Mouse (Mus musculus) cerebellum, postnatal 25 days (tissue): ENCODE measurements around the gene Olfr980.
"Not testable (repeated sequence)": the region's sequence is repeated elsewhere in the genome, so short reads cannot be mapped to it uniquely, and the experiment has no call there.

Source experiments
- DNase-seq, 2 experiments: peaks; one replicate each; pipeline ENCODE4 v3.0.0; 2021; ENCODE audit warnings: mixed read lengths in 2 of 2

The Olfr980 gene

DNA sequence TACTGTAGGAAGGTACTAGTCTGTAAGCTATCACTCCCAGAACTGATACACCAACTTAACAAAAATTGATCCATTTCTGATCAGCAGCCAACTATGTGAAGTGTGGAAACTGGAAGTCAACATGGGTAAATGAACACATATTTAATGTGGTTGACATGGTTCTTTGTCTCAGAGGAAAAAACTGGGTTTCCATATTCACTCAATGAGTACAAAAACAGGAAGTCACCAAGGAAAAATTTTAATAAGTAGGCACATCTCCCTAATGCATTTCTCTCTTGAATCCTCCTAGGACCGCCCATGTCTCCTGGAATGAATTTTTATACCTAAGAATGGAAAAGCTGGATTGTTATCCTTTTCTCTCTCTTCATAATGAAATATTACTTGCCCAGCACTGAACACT, at the start of gene Olfr980:
Olfr980 (minus strand) TSS at position 101 of the 400 bp plus-strand sequence.
- no peak for DNase-seq

DNA sequence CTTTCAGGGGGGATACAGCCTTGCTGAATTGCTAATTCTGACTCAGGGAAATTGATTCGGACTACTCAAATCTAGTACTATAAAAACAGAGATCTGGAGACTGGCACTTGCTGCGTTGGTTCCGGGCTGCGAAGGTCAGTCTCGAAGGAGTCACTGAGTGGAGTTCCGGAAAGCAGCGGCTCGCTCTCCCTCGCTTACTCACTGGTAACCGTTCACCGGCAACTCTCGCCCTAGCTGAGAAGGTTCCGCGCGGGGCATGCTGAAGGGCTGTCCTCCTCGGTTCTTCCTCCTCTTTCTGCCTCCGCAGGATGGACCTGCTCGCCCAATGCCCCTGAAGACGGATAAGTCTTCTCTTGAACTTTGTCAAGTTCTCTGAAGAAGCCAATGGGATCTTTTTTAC, 40.8 kb upstream of the Olfr980 start:
- no peak for DNase-seq

DNA sequence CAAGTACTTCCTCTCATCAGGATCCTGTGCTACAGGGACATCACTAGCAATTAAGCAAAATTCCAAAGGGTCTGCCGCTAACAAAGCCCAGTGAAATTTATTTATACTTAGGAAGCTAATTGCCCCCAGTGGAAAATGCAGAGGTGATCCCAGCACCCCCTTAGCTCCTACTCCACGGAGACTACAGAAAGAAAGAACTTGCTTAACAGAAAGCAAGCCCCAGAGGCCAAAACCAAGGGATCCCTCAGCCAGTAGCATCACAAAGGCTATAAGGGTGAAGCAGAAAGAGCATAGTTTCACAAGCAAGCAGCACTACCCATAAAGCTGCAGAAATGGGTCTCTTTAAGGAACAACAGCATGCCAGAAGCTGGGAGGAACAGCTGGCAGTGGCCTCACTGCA, 11.8 kb upstream of the Olfr980 start, which contains the start of gene Olfr981:
Olfr981 (plus strand) TSS at position 301 of the 400 bp plus-strand sequence.
- DNase-seq, result no peak

DNA sequence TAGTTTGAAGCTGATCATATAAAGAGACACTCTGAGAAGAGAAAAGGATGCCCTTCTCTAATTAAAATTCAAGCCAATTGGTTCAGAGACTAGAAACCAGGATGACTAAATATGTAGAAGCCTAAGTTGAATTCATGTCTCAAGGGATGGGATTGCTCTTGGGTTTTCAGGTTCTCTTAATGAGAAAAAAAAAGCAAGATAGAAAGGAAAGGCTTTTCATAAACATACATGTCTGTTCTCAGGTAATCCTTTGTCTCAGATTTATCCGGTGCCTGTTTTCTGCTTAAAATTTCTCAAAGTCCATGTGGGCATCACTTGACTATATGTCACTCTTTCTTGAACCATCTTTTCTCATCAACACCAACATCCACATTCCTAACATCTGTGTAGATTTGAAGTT, 6.0 kb downstream of the Olfr980 start, which contains the start of gene Olfr979:
Olfr979 (minus strand) TSS at position 101 of the 400 bp plus-strand sequence.
- no peak for DNase-seq

DNA sequence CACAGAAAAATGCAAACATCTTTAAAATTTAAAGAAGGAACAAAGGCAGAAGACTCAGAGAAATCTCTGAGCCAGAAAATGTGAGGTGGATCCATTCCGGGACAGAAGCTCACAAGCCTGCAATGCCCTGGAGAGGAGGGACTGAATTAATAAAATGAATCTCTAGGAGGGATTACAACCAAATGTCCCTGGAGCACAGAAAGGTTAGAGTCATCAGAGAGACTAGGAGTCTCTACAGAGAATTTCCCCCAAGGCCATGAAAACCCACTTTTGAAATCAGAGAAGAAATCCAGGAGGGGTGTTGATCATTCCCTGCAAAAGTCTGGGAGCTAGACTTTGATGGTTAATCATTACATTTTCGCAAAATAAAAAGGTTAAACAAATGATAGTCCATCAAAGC, 17.6 kb downstream of the Olfr980 start, which contains the start of gene Olfr978:
Olfr978 (plus strand) TSS at position 301 of the 400 bp plus-strand sequence.
- no peak for DNase-seq

DNA sequence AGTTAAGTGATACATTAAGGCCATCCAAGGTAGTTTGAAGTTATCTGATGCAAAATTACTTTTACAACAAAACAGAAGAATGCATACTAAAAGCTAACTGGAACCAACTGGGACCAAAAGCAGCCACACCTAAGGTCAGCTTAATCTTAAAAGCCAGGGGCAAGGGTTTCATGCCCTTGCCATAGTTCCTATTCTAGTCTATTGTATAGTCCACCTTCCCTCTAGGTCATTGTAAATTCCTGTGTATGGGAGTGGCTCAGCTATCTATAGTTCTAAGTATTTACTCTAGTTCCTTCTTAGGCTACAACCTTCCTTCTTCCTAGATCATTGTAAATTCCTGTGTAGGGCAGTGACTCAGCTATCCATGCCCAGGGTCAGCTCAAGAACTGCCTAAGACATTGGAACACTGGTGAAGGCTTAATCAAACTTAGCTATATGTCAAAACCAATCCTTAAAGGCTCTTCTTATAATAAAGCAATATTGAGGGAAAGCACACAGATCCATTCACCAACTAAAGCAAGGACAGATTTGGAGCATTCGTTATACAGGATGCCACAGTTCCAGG, 32.7 kb downstream of the Olfr980 start:
- not testable (repeated sequence) for DNase-seq

DNA sequence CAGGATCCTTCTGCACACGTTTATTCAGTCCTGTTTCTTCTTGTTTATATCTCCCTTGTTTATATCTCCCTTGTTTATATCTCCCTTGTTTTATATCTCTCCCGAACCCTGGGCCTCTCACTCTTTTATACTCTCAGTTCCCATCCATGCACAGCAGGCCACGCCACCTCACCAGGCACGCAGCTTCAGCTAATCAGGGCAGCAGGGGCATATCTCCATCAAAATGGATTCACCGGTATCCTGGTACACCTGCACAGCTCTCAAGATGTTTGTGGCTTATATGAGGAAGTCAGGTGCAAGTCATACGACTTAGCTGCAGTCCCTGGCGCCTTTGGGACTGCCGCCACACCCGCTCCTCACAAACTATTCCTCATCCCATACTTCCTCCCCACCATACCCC, 48.3 kb downstream of the Olfr980 start, which contains the start of gene Olfr976:
Olfr976 (minus strand) TSS at position 101 of the 400 bp plus-strand sequence.
- DNase-seq, result not testable (repeated sequence)
